Mouse (Mus musculus): ENCODE results near the gene Col23a1. TPM values are rescaled to one million over a fixed set of nuclear protein-coding genes. Genes with fewer than 3 reads are reported as not detected.
"Not testable (repeated sequence)": the region's sequence is repeated elsewhere in the genome, so short reads cannot be mapped to it uniquely, and the experiment has no call there.

Gene Col23a1
- total RNA-seq, 2 experiments from 2014 or later = 5.5 to 8.8 TPM

GRCm38 (mm10) chr11:51614256-51614655, 324.5 kb downstream of the Col23a1 start:
- DNase-seq (ENCODE audit: low spot score in 2 of 2) = no peak

- DNase-seq (ENCODE audit: low spot score in 2 of 2) = no peak
Measured at GRCm38 (mm10) chr11:51615129-51615528, 325.4 kb downstream of the Col23a1 start.

DNA sequence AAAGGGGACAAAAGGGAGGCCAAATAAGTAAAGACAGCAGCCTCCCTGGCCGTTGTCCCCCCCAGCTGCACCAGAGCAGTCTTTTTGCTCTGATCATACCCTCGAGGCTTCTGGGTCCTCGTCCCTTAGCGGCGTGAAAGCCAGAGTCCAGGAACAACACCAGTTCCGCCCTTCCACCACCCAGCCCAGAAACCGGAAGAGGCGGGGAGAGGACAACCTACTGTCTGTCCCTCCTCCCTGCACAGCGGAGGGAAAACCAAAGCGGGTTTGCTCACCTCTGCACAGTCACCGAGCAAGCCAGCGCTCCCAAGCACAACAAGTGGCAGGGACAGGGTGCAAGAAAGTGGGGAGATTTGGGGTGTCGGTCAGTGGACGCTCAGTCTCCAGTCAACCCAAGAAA, 325.9 kb downstream of the Col23a1 start:
- no peak for DNase-seq (ENCODE audit: low spot score in 2 of 2)

- DNase-seq (ENCODE audit: low spot score in 2 of 2) = not testable (repeated sequence)
Measured at GRCm38 (mm10) chr11:51616113-51616512, 326.4 kb downstream of the Col23a1 start.

DNA sequence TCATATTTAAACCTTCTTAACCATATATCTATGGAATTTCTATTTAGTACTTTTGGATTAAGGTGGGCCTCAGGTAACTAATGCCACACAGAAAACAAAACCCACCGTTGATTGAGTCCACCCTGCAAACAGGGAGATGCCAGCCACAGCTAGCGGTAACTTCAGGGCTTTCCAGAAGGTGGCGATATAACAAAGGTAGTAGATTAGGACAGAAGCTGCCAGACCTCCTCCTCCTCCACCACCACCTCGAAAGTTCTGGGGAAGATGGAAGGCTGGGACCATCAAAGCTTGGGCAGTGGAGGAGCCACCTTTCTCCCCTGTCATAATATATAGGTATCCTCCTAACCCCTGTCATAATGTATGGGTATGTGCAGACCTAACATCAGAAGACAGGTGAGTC, 328.0 kb downstream of the Col23a1 start:
- peak in 1 of 2 experiments; percentile 86 for DNase-seq (ENCODE audit: low spot score in 2 of 2)

GRCm38 (mm10) chr11:51618894-51619408, 329.2 kb downstream of the Col23a1 start:
- DNase-seq (ENCODE audit: low spot score in 2 of 2) = no peak

DNA sequence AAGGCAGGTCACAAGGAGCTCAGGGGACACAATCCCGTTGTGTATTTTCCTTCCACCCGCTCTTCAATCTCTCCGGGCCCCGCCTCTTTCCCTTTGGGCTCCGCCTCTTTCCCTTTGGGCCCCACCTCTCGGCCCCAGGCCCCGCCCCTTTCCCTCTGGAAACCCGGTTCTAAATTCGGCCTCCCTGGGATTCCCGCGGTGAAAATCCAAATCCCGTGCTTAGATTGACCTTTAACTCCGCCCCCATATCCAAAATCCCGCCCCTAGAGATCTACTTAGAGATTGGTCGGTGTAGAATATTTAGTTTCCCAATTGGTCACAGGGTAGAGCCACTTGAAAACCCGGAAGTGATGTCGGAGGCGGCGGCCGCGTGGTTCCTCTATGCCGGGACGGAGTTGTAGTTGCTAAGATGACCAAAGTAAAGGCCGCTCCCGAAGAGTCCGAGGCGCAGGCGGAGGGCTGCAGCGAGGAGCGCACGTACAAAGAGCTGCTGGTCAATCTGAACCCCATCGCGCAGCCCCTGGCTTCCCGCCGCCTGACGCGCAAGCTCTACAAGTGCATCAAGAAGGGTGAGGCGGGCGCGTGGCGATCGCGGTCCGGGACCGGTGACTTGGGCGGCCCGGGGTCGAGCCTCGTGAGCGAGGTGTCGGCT, 329.8 kb downstream of the Col23a1 start, which contains the start of gene Nhp2:
Gene Nhp2, plus strand, starts transcription at position 327 of the 652 bp plus-strand sequence.
- peak; percentile 84 to 95 for DNase-seq (ENCODE audit: low spot score in 2 of 2)

DNA sequence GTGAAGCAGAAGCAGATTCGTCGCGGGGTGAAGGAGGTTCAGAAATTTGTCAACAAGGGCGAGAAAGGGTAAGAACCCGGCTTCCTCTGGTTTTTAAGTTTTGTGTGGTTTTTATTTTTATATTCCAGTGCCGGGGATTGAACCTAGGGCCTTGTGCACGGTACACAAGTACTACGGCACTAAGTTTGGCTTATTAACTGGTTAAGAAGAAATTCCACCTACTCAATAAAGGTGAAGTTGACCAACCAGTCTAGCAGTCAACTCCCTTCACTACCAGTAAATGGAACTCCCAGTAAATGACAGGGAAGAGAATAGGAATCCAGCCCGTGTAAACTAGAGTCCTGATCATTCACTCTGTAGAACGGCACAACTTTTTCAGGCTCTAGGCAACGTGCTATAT, 330.4 kb downstream of the Col23a1 start:
- no peak for DNase-seq (ENCODE audit: low spot score in 2 of 2)

- DNase-seq (ENCODE audit: low spot score in 2 of 2) = no peak
Measured at GRCm38 (mm10) chr11:51621776-51622175, 332.1 kb downstream of the Col23a1 start.

DNA sequence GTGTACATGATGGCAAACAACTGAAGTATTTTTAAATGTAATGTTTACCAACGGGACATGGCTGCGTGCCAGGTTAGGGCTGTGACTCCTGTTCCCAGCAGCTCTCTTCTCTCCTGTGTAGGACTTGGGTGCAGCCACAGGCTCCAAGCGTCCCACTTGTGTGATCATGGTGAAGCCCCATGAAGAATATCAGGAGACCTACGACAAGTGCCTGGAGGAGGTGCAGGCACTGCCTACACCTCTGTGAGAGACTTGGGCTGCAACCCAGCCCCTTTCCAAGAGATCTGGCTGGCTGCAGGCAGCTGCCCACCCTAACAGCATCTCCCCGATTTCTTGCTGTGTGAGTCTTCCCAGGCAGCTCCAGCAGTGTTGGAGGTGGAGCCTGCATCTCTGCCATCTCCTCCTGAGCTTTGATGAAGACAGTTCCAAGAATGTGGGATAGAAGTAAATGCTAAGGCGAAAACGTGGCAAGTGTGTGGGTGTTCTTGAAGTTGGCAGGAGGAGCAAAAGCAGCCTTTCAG, 333.3 kb downstream of the Col23a1 start:
- peak; percentile 61 to 68 for DNase-seq (ENCODE audit: low spot score in 2 of 2)

GRCm38 (mm10) chr11:51625187-51625820, 335.6 kb downstream of the Col23a1 start:
- no peak for DNase-seq (ENCODE audit: low spot score in 2 of 2)

DNA sequence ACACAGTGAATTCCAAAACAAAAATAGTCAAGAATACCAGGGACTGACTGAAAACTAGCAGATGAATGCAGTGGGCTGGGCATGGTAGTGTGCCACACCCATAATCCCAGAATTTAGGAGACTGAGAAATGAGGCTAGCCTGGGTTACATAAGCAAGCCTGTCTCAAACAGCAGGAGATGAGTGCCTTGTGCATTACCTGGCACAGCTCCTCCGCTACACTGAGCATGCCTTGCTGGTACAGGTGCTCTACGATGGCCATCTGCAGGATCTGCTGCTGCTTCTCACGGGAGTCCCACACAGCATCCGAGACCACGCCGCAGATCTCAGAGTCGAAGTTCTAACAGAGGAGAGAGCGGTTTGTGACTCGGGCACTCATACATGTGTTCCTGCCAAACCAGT, 337.7 kb downstream of the Col23a1 start:
- peak in 1 of 2 experiments; percentile 57 for DNase-seq (ENCODE audit: low spot score in 2 of 2)

GRCm38 (mm10) chr11:51627907-51628306, 338.2 kb downstream of the Col23a1 start:
- DNase-seq (ENCODE audit: low spot score in 2 of 2) = peak in 1 of 2 experiments; percentile 54

GRCm38 (mm10) chr11:51629651-51630314, 340.1 kb downstream of the Col23a1 start:
- peak; percentile 81 to 82 for DNase-seq (ENCODE audit: low spot score in 2 of 2)

DNA sequence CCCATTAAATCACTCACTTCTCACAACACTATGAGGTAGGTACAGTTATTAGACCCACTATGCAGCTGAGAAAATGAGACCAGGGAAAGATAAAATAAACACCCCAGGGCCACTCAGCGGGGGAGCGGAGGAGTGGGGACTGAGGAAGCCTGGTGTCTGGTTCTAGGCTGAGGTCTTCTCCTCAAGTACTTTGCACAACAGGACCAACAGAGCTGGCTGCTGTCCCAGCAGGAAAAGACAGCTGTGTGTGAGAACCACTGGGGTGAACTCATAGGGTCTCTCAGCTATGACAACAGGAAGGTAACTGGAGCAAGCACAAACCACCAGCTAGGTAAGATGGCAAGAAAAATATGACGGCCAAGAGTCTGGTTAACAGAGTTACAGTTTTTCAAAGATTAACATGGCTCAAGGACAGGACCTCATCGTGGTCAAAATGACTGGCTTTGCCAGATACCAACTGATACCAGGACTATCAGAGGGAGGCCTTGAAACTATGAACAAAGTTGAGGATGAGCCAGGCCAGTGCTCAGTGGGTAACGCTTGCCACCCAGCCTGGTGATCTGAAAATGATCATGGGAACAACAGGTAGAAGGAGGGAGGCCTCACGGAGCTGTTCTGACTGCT, 342.5 kb downstream of the Col23a1 start:
- no peak for DNase-seq (ENCODE audit: low spot score in 2 of 2)

- not testable (repeated sequence) for DNase-seq (ENCODE audit: low spot score in 2 of 2)
Measured at GRCm38 (mm10) chr11:51633200-51633599, 343.5 kb downstream of the Col23a1 start.

Other genes starting within 250 kb of the Col23a1 start
- gene Olfr1375, start 241.8 kb upstream of the Col23a1 start, total RNA-seq (2021) = not detected
- 10 to 100 TPM in 1 of 2 experiments, 1 to 10 TPM in 1; 10.0 to 11.7 TPM for gene Zfp354a, start 230.7 kb upstream of the Col23a1 start, total RNA-seq (2021)
- not detected for gene Gm12569, start 69.4 kb upstream of the Col23a1 start, total RNA-seq (2021)
- 100 to 1,000 TPM; 120 to 127 TPM for gene Clk4, start 28.2 kb upstream of the Col23a1 start, total RNA-seq (2021)
- gene BC049762, start 26.9 kb upstream of the Col23a1 start, total RNA-seq (2021) = not detected

Data from layer of hippocampus, adult 18-20 months (tissue).